In the genomic region with DNA sequence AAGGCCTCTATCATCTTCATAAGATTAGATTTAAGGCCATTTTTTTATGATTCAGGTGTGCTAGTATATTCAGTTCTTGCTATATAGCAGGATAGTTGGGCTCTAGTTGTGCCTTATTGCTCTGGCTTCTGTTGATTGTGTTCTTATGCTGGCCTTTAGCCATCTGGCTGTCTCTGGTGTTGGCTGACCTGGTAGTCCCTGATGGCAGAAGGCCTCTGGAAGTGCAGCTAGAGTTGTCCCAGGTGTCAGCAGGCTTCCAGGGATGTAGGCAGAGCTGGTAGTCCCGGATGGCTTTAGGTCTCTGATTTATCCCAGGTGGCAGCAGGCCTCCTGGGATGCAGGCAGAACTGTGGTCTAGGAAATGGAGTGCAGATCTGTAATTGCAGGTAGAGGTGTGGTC, we compare ENCODE assay signal across 27 mouse cellular contexts. TPM values are rescaled to one million over a fixed set of nuclear protein-coding genes. Genes with fewer than 3 reads are reported as not detected.
DNase-seq lines count a peak whose midpoint lies in the region; ATAC-seq and TF ChIP-seq lines count a peak whose summit lies in the region.
"Had no signal": no experiment of that assay in that cellular context is flagged by ENCODE, and none has a peak within 500 bp of the region (broad histone marks: within the 10 kb centered on the region; RNA-seq: fewer than 3 reads in every experiment).

No protein-coding gene starts in this region.

- no peak overlapping the region for H3K4me3 ChIP-seq in lung, embryonic 14.5 days (ENCODE audit: low read depth, low read length)
- H3K4me3 ChIP-seq in lung, postnatal 0 days (ENCODE audit: low read depth, low read length): no peak overlapping the region
- no peak overlapping the region for H3K4me3 ChIP-seq in liver, embryonic 11.5 days (ENCODE audit: low read depth, low read length)
- no peak overlapping the region for H3K4me3 ChIP-seq in embryonic facial prominence, embryonic 10.5 days
- H3K4me3 ChIP-seq: embryonic facial prominence, embryonic 13.5 days; forebrain, embryonic 12.5 days; heart, embryonic 13.5 days; hindbrain, embryonic 15.5 days had no signal

- no peaks in the 10 kb centered on the region for H3K9me3 ChIP-seq in lung, embryonic 14.5 days (ENCODE audit: low read depth, low read length)
- H3K9me3 ChIP-seq in lung, postnatal 0 days (ENCODE audit: low read length): no peaks in the 10 kb centered on the region
- no peaks in the 10 kb centered on the region for H3K9me3 ChIP-seq in liver, embryonic 11.5 days (ENCODE audit: control insufficient read depth, low read length)
- no peaks in the 10 kb centered on the region for H3K9me3 ChIP-seq in embryonic facial prominence, embryonic 10.5 days
- H3K9me3 ChIP-seq: embryonic facial prominence, embryonic 13.5 days; forebrain, embryonic 12.5 days; heart, embryonic 13.5 days; hindbrain, embryonic 15.5 days had no signal

- no peak overlapping the region for H3K4me2 ChIP-seq in lung, embryonic 14.5 days
- H3K4me2 ChIP-seq in lung, postnatal 0 days (replicated peaks; ENCODE audit: low read depth, low read length): no peak overlapping the region
- H3K4me2 ChIP-seq in liver, embryonic 11.5 days: no peak overlapping the region
- H3K4me2 ChIP-seq: embryonic facial prominence, embryonic 13.5 days; forebrain, embryonic 12.5 days; heart, embryonic 13.5 days; hindbrain, embryonic 15.5 days had no signal

- no peak for ATAC-seq in lung, embryonic 14.5 days (ENCODE audit: insufficient read depth)
- ATAC-seq in lung, postnatal 0 days: no peak
- ATAC-seq in liver, embryonic 11.5 days (replicated peaks; ENCODE audit: low FRiP score): no peak
- ATAC-seq: CD4-positive, CD25-positive, alpha-beta regulatory T cell, adult 4 months; forebrain, embryonic 16.5 days; intestine, embryonic 16.5 days had no signal

- no peaks in the 10 kb centered on the region for H3K36me3 ChIP-seq in lung, embryonic 14.5 days (ENCODE audit: insufficient read depth)
- H3K36me3 ChIP-seq in lung, postnatal 0 days (ENCODE audit: insufficient read depth, low read length): no peaks in the 10 kb centered on the region
- H3K36me3 ChIP-seq in liver, embryonic 11.5 days (ENCODE audit: control insufficient read depth, insufficient read depth, low read length): no peaks in the 10 kb centered on the region
- no peaks in the 10 kb centered on the region for H3K36me3 ChIP-seq in embryonic facial prominence, embryonic 10.5 days (replicated peaks)
- H3K36me3 ChIP-seq: embryonic facial prominence, embryonic 13.5 days; forebrain, embryonic 12.5 days; G1E; heart, embryonic 13.5 days; hindbrain, embryonic 15.5 days had no signal

- no peaks in the 10 kb centered on the region for H3K4me1 ChIP-seq in lung, embryonic 14.5 days (ENCODE audit: insufficient read depth)
- no peaks in the 10 kb centered on the region for H3K4me1 ChIP-seq in lung, postnatal 0 days (ENCODE audit: insufficient read depth, low read depth, low read length)
- no peaks in the 10 kb centered on the region for H3K4me1 ChIP-seq in liver, embryonic 11.5 days (replicated peaks; ENCODE audit: control insufficient read depth, insufficient read depth, low read length)
- H3K4me1 ChIP-seq in embryonic facial prominence, embryonic 10.5 days: no peaks in the 10 kb centered on the region
- H3K4me1 ChIP-seq: embryonic facial prominence, embryonic 13.5 days; forebrain, embryonic 12.5 days; heart, embryonic 13.5 days; hindbrain, embryonic 15.5 days had no signal

- H3K9ac ChIP-seq in lung, embryonic 14.5 days: no peak overlapping the region
- H3K9ac ChIP-seq in lung, postnatal 0 days (replicated peaks; ENCODE audit: low read depth): no peak overlapping the region
- H3K9ac ChIP-seq in liver, embryonic 11.5 days (ENCODE audit: low read depth, low read length): no peak overlapping the region
- H3K9ac ChIP-seq: embryonic facial prominence, embryonic 13.5 days; forebrain, embryonic 12.5 days; heart, embryonic 13.5 days; hindbrain, embryonic 15.5 days had no signal

- no peak overlapping the region for H3K27ac ChIP-seq in lung, embryonic 14.5 days (ENCODE audit: low read depth)
- H3K27ac ChIP-seq in lung, postnatal 0 days (ENCODE audit: low read length): no peak overlapping the region
- no peak overlapping the region for H3K27ac ChIP-seq in liver, embryonic 11.5 days (ENCODE audit: low read depth, low read length)
- no peak overlapping the region for H3K27ac ChIP-seq in embryonic facial prominence, embryonic 10.5 days (replicated peaks)
- H3K27ac ChIP-seq: embryonic facial prominence, embryonic 13.5 days; forebrain, embryonic 12.5 days; heart, embryonic 13.5 days; hindbrain, embryonic 15.5 days had no signal

- peak; percentile 10 for DNase-seq in adrenal gland, postnatal 10 days
- no peak for DNase-seq in adrenal gland, adult 18-20 months (ENCODE audit: low spot score in 2 of 2)
- peak; percentile 8 for DNase-seq in lung, embryonic 14.5 days
- DNase-seq in lung, postnatal 0 days (ENCODE audit: low spot score): no peak
- peak; percentile 20 to 32 for DNase-seq in cerebellum, postnatal 10 days
- no peak for DNase-seq in liver, embryonic 11.5 days (ENCODE audit: low spot score)
- no peak for DNase-seq in embryonic facial prominence, embryonic 10.5 days (ENCODE audit: low spot score)
- DNase-seq in gastrocnemius, postnatal 4 days (ENCODE audit: low spot score in 2 of 2): no peak
- DNase-seq: adrenal gland, postnatal 25 days; B cell, adult 2 months; gastrocnemius, postnatal 14 days; heart, adult 11 months; heart, postnatal 36 days; kidney, adult 2 months had no signal

- TF ChIP-seq CTCF in lung, embryonic 14.5 days (IDR thresholded peaks at IDR 0.05; ENCODE audit: low read depth): no peak
- no peak for TF ChIP-seq CTCF in lung, postnatal 0 days (IDR thresholded peaks at IDR 0.05)

- WGBS in lung, embryonic 14.5 days: 55% methylated on average over 1 of the region's 1 CpGs
- 68% methylated on average over 1 of the region's 1 CpGs for WGBS in lung, postnatal 0 days
- 65% methylated on average over 1 of the region's 1 CpGs for WGBS in liver, embryonic 11.5 days
- 72% methylated on average over 1 of the region's 1 CpGs for WGBS in embryonic facial prominence, embryonic 10.5 days

- H3K27me3 ChIP-seq in lung, embryonic 14.5 days (ENCODE audit: insufficient read depth, low read length): no peaks in the 10 kb centered on the region
- no peaks in the 10 kb centered on the region for H3K27me3 ChIP-seq in lung, postnatal 0 days (replicated peaks; ENCODE audit: insufficient read depth, low read length)
- H3K27me3 ChIP-seq in liver, embryonic 11.5 days (replicated peaks; ENCODE audit: control insufficient read depth, insufficient read depth, low read length): no peaks in the 10 kb centered on the region
- no peaks in the 10 kb centered on the region for H3K27me3 ChIP-seq in embryonic facial prominence, embryonic 10.5 days (replicated peaks; ENCODE audit: low read depth, poor library complexity, severe bottlenecking)
- H3K27me3 ChIP-seq: embryonic facial prominence, embryonic 13.5 days; forebrain, embryonic 12.5 days; heart, embryonic 13.5 days; hindbrain, embryonic 15.5 days had no signal

- no peak for TF ChIP-seq EP300 in lung, postnatal 0 days (IDR thresholded peaks at IDR 0.05)

RNA-seq across cellular contexts. Expression of gene Daw1, which starts 16.4 kb away (rescaled TPM):
- total RNA-seq in adrenal gland, postnatal 10 days (2021): not detected
- total RNA-seq in adrenal gland, adult 18-20 months (2021): not detected
- 0.20 TPM in 1 of 2 replicates, not detected in the other for polyA plus RNA-seq in lung, embryonic 14.5 days (2014; fragmentation: Nextera tagmentation; extraction: Ambion mirVana)
- polyA plus RNA-seq in lung, postnatal 0 days (2015; fragmentation: Nextera tagmentation; extraction: Ambion mirVana): 1.1 and 2.3 TPM in 2 replicates
- not detected in 2 replicates for polyA plus RNA-seq in liver, embryonic 11.5 days (2014; fragmentation: Nextera tagmentation; extraction: Ambion mirVana)
- 0.18 TPM in 1 of 2 replicates, not detected in the other for polyA plus RNA-seq in embryonic facial prominence, embryonic 10.5 days (2016; fragmentation: Nextera tagmentation; extraction: Ambion mirVana)
- total RNA-seq in gastrocnemius, postnatal 4 days (2021): not detected
- total RNA-seq: adrenal gland, postnatal 25 days; G1E; gastrocnemius, adult 18-20 months; gastrocnemius, postnatal 14 days; heart, postnatal 36 days had no signal
- polyA plus RNA-seq: CD4-positive, CD25-positive, alpha-beta regulatory T cell, adult 4 months; embryonic facial prominence, embryonic 13.5 days; G1E; heart, embryonic 13.5 days; heart, postnatal 0 days; intestine, embryonic 16.5 days had no signal

RNA-seq across cellular contexts. Expression of gene Ccl20, which starts 59.4 kb away (rescaled TPM):
- not detected for total RNA-seq in adrenal gland, postnatal 10 days (2021)
- total RNA-seq in adrenal gland, adult 18-20 months (2021): not detected
- polyA plus RNA-seq in lung, embryonic 14.5 days (2014; fragmentation: Nextera tagmentation; extraction: Ambion mirVana): 0.18 TPM in 1 of 2 replicates, not detected in the other
- 0.37 and 41.3 TPM in 2 replicates for polyA plus RNA-seq in lung, postnatal 0 days (2015; fragmentation: Nextera tagmentation; extraction: Ambion mirVana)
- 0.23 TPM in 1 of 2 replicates, not detected in the other for polyA plus RNA-seq in liver, embryonic 11.5 days (2014; fragmentation: Nextera tagmentation; extraction: Ambion mirVana)
- polyA plus RNA-seq in embryonic facial prominence, embryonic 10.5 days (2016; fragmentation: Nextera tagmentation; extraction: Ambion mirVana): not detected in 2 replicates
- not detected for total RNA-seq in gastrocnemius, postnatal 4 days (2021)
- total RNA-seq: adrenal gland, postnatal 25 days; gastrocnemius, adult 18-20 months; gastrocnemius, postnatal 14 days; heart, postnatal 36 days had no signal
- polyA plus RNA-seq: cortical plate, adult 2 months; embryonic facial prominence, embryonic 13.5 days; forebrain, embryonic 12.5 days; forebrain, embryonic 16.5 days; frontal cortex, adult 2 months; G1E; heart, postnatal 0 days; hindbrain, embryonic 11.5 days; hindbrain, embryonic 15.5 days had no signal

Comparison
In these comparisons a context has a peak if more than half of its experiments do, and no peak if none do; other contexts are left out.
1. DNase-seq: peak in adrenal gland, postnatal 10 days (single experiment), lung, embryonic 14.5 days (single experiment) and cerebellum, postnatal 10 days (2 of 2); none in adrenal gland, adult 18-20 months (0 of 2), lung, postnatal 0 days (single experiment), liver, embryonic 11.5 days (single experiment), embryonic facial prominence, embryonic 10.5 days (single experiment) and gastrocnemius, postnatal 4 days (0 of 2).